ENCODE assay signal across 15 mouse cellular contexts in genomic region chr2:31036811-31037210, GRCm38 (mm10).
"Had no signal": no experiment of that assay in that cellular context is flagged by ENCODE, and none has a peak within 500 bp of the region (broad histone marks: within the 10 kb centered on the region; RNA-seq: fewer than 3 reads in every experiment).

No protein-coding gene starts in this region.

- H3K9ac ChIP-seq: kidney, embryonic 15.5 days; limb, embryonic 12.5 days; liver, embryonic 13.5 days; liver, postnatal 0 days; lung, embryonic 15.5 days; midbrain, embryonic 13.5 days; neural tube, embryonic 15.5 days had no signal

- H3K27me3 ChIP-seq: kidney, embryonic 15.5 days; limb, embryonic 12.5 days; liver, embryonic 13.5 days; lung, embryonic 15.5 days; midbrain, embryonic 13.5 days; neural tube, embryonic 15.5 days had no signal

- H3K4me2 ChIP-seq: kidney, embryonic 15.5 days; limb, embryonic 12.5 days; liver, embryonic 13.5 days; lung, embryonic 15.5 days; midbrain, embryonic 13.5 days; neural tube, embryonic 15.5 days had no signal

- DNase-seq: kidney, adult 2 months; layer of hippocampus, adult 9-11 months; layer of hippocampus, postnatal 36 days; liver; liver, embryonic 13.5 days; liver, postnatal 0 days; right cerebral cortex, adult 18-20 months; right cerebral cortex, postnatal 25 days; thymus, postnatal 36 days had no signal

- H3K27ac ChIP-seq: kidney, embryonic 15.5 days; limb, embryonic 12.5 days; liver, embryonic 13.5 days; lung, embryonic 15.5 days; midbrain, embryonic 13.5 days; neural tube, embryonic 15.5 days had no signal

- H3K4me3 ChIP-seq: kidney, embryonic 15.5 days; limb, embryonic 12.5 days; liver, embryonic 13.5 days; lung, embryonic 15.5 days; midbrain, embryonic 13.5 days; neural tube, embryonic 15.5 days had no signal

- H3K9me3 ChIP-seq: kidney, embryonic 15.5 days; liver, embryonic 13.5 days; lung, embryonic 15.5 days; midbrain, embryonic 13.5 days; neural tube, embryonic 15.5 days had no signal

- H3K4me1 ChIP-seq: kidney, embryonic 15.5 days; limb, embryonic 12.5 days; lung, embryonic 15.5 days; midbrain, embryonic 13.5 days; neural tube, embryonic 15.5 days had no signal

- ATAC-seq: intestine, embryonic 16.5 days; liver, postnatal 0 days; midbrain, embryonic 13.5 days had no signal
